Mouse (Mus musculus): ENCODE measurements around the gene Ankrd55. TPM values are rescaled to one million over a fixed set of nuclear protein-coding genes. Genes with fewer than 3 reads are reported as not detected.
"Not testable (repeated sequence)": the region's sequence is repeated elsewhere in the genome, so short reads cannot be mapped to it uniquely, and the experiment has no call there.

Ankrd55 gene
- polyA plus RNA-seq, 1 experiment from 2014 or later, result 0.34 TPM

DNA sequence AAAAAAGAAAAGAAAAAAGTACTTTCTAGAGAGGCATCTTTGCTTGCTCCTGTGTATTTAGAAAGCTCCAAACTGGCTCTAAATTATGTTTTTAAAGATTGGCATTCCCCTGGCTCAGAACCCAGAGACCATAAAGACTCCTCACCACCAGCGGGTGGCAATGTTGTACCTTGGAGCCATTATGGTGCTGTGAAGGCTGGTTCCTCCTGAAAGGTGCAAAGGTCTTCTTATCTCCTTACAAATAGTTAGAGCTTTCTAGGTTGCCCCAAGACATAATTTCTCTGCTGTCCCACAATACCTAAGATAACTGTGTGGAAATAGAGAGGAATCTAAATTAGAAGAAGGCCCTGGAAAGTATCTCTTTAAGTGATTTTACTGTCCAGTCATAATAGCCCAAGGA, 20.4 kb downstream of the Ankrd55 start:
- ATAC-seq (ENCODE audit: low FRiP score, low TSS enrichment), result no peak
- no peak overlapping the region for H3K27ac ChIP-seq (ENCODE audit: low read depth, low read length)
- no peaks in the 10 kb centered on the region for H3K4me1 ChIP-seq (ENCODE audit: control insufficient read depth, insufficient read depth, low read length)
- H3K36me3 ChIP-seq (ENCODE audit: control insufficient read depth, insufficient read depth, low read length), result no peaks in the 10 kb centered on the region
- H3K4me3 ChIP-seq (ENCODE audit: low read length), result no peak overlapping the region
- no peaks in the 10 kb centered on the region for H3K27me3 ChIP-seq (ENCODE audit: control insufficient read depth, insufficient read depth, low read length)
- no peaks in the 10 kb centered on the region for H3K9me3 ChIP-seq (ENCODE audit: control insufficient read depth, low read length)
- H3K4me2 ChIP-seq (replicated peaks; ENCODE audit: low read depth, low read length), result no peak overlapping the region
- no peak overlapping the region for H3K9ac ChIP-seq (ENCODE audit: low read depth, low read length)
- WGBS, result 29% methylated on average over 1 of the region's 1 CpGs

DNA sequence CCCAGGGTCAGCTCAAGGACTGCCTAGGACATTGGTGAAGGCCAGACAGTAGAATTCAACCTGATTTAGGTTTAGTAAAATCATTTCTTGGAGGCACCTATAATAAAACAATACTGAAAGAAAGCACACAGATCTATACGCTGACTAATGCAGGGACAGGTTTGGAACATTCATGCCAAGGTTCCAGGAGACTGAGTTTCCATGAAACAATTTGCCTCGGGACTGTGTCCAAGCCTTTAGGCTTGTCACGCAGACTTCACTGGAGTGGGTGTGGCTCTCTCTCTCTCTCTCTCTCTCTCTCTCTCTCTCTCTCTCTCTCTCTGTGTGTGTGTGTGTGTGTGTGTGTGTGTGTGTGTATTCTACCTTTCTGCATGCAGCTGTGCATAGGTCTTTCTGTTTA, 23.4 kb downstream of the Ankrd55 start:
- ATAC-seq (ENCODE audit: low FRiP score, low TSS enrichment); H3K9me3 ChIP-seq (ENCODE audit: control insufficient read depth, low read length); H3K4me1 ChIP-seq (ENCODE audit: control insufficient read depth, insufficient read depth, low read length); H3K4me2 ChIP-seq (replicated peaks; ENCODE audit: low read depth, low read length); H3K27me3 ChIP-seq (ENCODE audit: control insufficient read depth, insufficient read depth, low read length); H3K9ac ChIP-seq (ENCODE audit: low read depth, low read length); H3K4me3 ChIP-seq (ENCODE audit: low read length); H3K36me3 ChIP-seq (ENCODE audit: control insufficient read depth, insufficient read depth, low read length); H3K27ac ChIP-seq (ENCODE audit: low read depth, low read length): not testable (repeated sequence)
- WGBS, result 76% methylated on average over 3 of the region's 3 CpGs

DNA sequence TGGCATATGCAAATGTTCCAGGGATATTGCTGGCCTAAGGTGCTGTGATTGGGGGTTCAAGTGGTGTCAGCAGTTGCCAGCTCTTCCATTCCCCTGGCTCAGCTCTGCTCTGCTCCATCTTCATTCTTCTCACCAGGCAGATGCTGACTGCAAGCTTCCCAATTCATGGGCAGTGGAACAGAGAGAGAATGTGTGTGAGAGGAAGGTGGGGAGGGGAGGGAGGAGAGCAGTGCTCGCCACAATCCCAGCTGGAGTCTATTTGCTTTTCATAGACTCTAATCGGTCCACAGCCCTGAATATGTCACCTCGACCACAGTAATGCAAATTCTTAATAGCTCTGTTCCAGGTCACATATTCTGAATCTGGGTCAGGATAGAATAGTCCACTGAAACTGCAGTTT, 27.2 kb downstream of the Ankrd55 start:
- Histone ChIP-seq H3K36me3 (ENCODE audit: control insufficient read depth, insufficient read depth, low read length) (no peaks in the 10 kb centered on the region), H3K4me3 (ENCODE audit: low read length) (no peak overlapping the region), H3K4me1 (ENCODE audit: control insufficient read depth, insufficient read depth, low read length) (no peaks in the 10 kb centered on the region), H3K9me3 (ENCODE audit: control insufficient read depth, low read length) (no peaks in the 10 kb centered on the region), H3K27ac (ENCODE audit: low read depth, low read length) (no peak overlapping the region), H3K27me3 (ENCODE audit: control insufficient read depth, insufficient read depth, low read length) (no peaks in the 10 kb centered on the region), H3K4me2 (replicated peaks; ENCODE audit: low read depth, low read length) (no peak overlapping the region), H3K9ac (ENCODE audit: low read depth, low read length) (no peak overlapping the region)
- no peak for ATAC-seq (ENCODE audit: low FRiP score, low TSS enrichment)
- WGBS, result 47% methylated on average over 3 of the region's 3 CpGs

GRCm38 (mm10) chr13:112316622-112317482, 28.6 kb downstream of the Ankrd55 start:
- Histone ChIP-seq H3K27me3 (ENCODE audit: control insufficient read depth, insufficient read depth, low read length) (no peaks in the 10 kb centered on the region), H3K4me2 (replicated peaks; ENCODE audit: low read depth, low read length) (no peak overlapping the region), H3K36me3 (ENCODE audit: control insufficient read depth, insufficient read depth, low read length) (no peaks in the 10 kb centered on the region), H3K9me3 (ENCODE audit: control insufficient read depth, low read length) (no peaks in the 10 kb centered on the region), H3K4me3 (ENCODE audit: low read length) (no peak overlapping the region), H3K9ac (ENCODE audit: low read depth, low read length) (no peak overlapping the region), H3K4me1 (ENCODE audit: control insufficient read depth, insufficient read depth, low read length) (no peaks in the 10 kb centered on the region), H3K27ac (ENCODE audit: low read depth, low read length) (no peak overlapping the region)
- WGBS, result 74% methylated on average over 11 of the region's 11 CpGs
- ATAC-seq (ENCODE audit: low FRiP score, low TSS enrichment), result no peak

DNA sequence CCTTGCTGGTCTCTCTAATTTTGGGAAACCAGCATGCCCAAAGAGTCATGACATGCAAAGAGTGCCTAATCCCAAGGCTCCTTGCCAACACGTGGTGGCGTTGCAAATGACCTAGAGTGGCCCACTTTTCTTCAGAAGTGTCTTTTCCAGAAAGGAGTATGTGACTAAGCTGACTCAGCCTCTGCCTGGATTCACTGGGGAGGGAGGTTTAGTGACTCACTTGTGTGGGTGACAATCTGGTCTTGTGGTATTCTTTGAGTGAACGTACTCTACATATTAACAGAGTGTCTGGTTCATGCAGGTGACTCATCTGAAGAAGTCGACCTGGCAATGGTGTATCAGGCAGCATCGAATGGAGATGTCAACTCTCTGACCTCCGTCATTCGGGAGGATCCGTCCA, 29.9 kb downstream of the Ankrd55 start:
- Histone ChIP-seq H3K4me3 (ENCODE audit: low read length) (no peak overlapping the region), H3K9me3 (ENCODE audit: control insufficient read depth, low read length) (no peaks in the 10 kb centered on the region), H3K27ac (ENCODE audit: low read depth, low read length) (no peak overlapping the region), H3K4me1 (ENCODE audit: control insufficient read depth, insufficient read depth, low read length) (no peaks in the 10 kb centered on the region), H3K27me3 (ENCODE audit: control insufficient read depth, insufficient read depth, low read length) (no peaks in the 10 kb centered on the region), H3K36me3 (ENCODE audit: control insufficient read depth, insufficient read depth, low read length) (no peaks in the 10 kb centered on the region), H3K9ac (ENCODE audit: low read depth, low read length) (no peak overlapping the region), H3K4me2 (replicated peaks; ENCODE audit: low read depth, low read length) (no peak overlapping the region)
- no peak for ATAC-seq (ENCODE audit: low FRiP score, low TSS enrichment)
- WGBS, result 88% methylated on average over 8 of the region's 8 CpGs

DNA sequence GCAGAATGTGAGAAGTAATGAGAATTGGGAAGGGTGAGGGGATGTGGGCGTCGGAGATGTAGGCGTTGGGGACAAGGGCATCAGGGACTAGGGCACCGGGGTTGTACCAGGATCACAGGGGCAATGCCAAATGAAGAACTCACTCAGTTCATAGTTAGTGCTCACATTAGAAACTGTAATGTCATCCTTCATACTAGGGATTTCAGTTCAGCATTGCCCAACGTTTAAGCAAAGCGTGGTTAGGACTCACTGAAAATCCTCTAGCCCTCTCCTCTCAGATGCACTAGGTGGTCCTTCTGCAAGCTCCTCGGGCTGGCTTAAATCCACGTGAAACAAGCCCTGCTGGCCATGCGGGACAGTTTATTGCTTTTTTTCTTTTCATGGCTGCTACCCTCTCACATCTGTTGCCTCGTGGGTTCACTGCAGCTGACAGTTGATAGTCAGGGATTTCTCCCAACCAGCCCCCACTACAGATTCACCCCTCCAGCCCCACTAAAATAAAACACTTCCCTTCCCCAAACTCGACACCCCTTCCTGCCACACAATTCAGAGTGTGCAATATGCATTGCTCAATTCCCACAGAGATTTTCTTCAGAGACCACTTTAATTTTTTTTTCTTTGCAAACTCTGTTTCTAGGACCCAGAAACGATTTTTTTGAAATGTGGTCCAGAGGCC, 35.5 kb downstream of the Ankrd55 start:
- no peak overlapping the region for H3K4me2 ChIP-seq (replicated peaks; ENCODE audit: low read depth, low read length)
- no peak for ATAC-seq (ENCODE audit: low FRiP score, low TSS enrichment)
- WGBS, result 58% methylated on average over 12 of the region's 12 CpGs
- H3K9me3 ChIP-seq (ENCODE audit: control insufficient read depth, low read length), result no peaks in the 10 kb centered on the region
- H3K27ac ChIP-seq (ENCODE audit: low read depth, low read length), result no peak overlapping the region
- no peak overlapping the region for H3K9ac ChIP-seq (ENCODE audit: low read depth, low read length)
- H3K4me3 ChIP-seq (ENCODE audit: low read length), result no peak overlapping the region
- H3K4me1 ChIP-seq (ENCODE audit: control insufficient read depth, insufficient read depth, low read length), result 0 out of 2 replicates have a peak, but pooled peaks cover 5% of the 10 kb centered on the region
- no peaks in the 10 kb centered on the region for H3K36me3 ChIP-seq (ENCODE audit: control insufficient read depth, insufficient read depth, low read length)
- H3K27me3 ChIP-seq (ENCODE audit: control insufficient read depth, insufficient read depth, low read length), result no peaks in the 10 kb centered on the region

DNA sequence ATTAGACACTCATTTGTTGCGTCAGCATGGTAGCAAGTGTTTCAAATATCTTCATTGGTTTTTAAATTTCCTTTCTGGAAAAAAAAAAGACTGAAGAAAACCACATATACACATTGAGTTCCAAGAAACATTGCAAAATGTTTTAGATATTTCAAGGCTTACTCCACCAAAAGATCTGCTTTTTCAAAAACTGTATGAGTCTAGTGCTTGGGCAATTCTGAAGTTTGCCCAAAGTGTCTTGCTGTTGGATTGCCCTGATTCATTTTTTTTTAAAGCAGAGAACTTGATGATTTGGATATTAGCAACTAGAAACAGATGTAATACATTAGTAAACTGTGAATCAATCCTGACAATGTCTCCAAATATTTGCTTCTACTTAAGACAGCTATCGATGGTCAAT, 36.9 kb downstream of the Ankrd55 start:
- H3K4me3 ChIP-seq (ENCODE audit: low read length), result no peak overlapping the region
- no peaks in the 10 kb centered on the region for H3K9me3 ChIP-seq (ENCODE audit: control insufficient read depth, low read length)
- no peak overlapping the region for H3K9ac ChIP-seq (ENCODE audit: low read depth, low read length)
- no peaks in the 10 kb centered on the region for H3K27me3 ChIP-seq (ENCODE audit: control insufficient read depth, insufficient read depth, low read length)
- no peak overlapping the region for H3K4me2 ChIP-seq (replicated peaks; ENCODE audit: low read depth, low read length)
- 0 out of 2 replicates have a peak, but pooled peaks cover 5% of the 10 kb centered on the region for H3K4me1 ChIP-seq (ENCODE audit: control insufficient read depth, insufficient read depth, low read length)
- WGBS, result 96% methylated on average over 2 of the region's 2 CpGs
- H3K27ac ChIP-seq (ENCODE audit: low read depth, low read length), result no peak overlapping the region
- no peaks in the 10 kb centered on the region for H3K36me3 ChIP-seq (ENCODE audit: control insufficient read depth, insufficient read depth, low read length)
- no peak for ATAC-seq (ENCODE audit: low FRiP score, low TSS enrichment)

GRCm38 (mm10) chr13:112326403-112326802, 38.2 kb downstream of the Ankrd55 start:
- Histone ChIP-seq H3K9me3 (ENCODE audit: control insufficient read depth, low read length) (no peaks in the 10 kb centered on the region), H3K27ac (ENCODE audit: low read depth, low read length) (no peak overlapping the region), H3K27me3 (ENCODE audit: control insufficient read depth, insufficient read depth, low read length) (no peaks in the 10 kb centered on the region), H3K36me3 (ENCODE audit: control insufficient read depth, insufficient read depth, low read length) (no peaks in the 10 kb centered on the region), H3K4me2 (replicated peaks; ENCODE audit: low read depth, low read length) (no peak overlapping the region), H3K9ac (ENCODE audit: low read depth, low read length) (no peak overlapping the region), H3K4me1 (ENCODE audit: control insufficient read depth, insufficient read depth, low read length) (peaks cover 15% of the 10 kb centered on the region), H3K4me3 (ENCODE audit: low read length) (no peak overlapping the region)
- 78% methylated on average over 7 of the region's 7 CpGs for WGBS
- ATAC-seq (ENCODE audit: low FRiP score, low TSS enrichment), result no peak

GRCm38 (mm10) chr13:112326977-112327376, 38.7 kb downstream of the Ankrd55 start:
- no peak for ATAC-seq (ENCODE audit: low FRiP score, low TSS enrichment)
- H3K4me2 ChIP-seq (replicated peaks; ENCODE audit: low read depth, low read length), result no peak overlapping the region
- no peak overlapping the region for H3K4me3 ChIP-seq (ENCODE audit: low read length)
- peaks cover 17% of the 10 kb centered on the region for H3K4me1 ChIP-seq (ENCODE audit: control insufficient read depth, insufficient read depth, low read length)
- no peaks in the 10 kb centered on the region for H3K36me3 ChIP-seq (ENCODE audit: control insufficient read depth, insufficient read depth, low read length)
- H3K9me3 ChIP-seq (ENCODE audit: control insufficient read depth, low read length), result no peaks in the 10 kb centered on the region
- 68% methylated on average over 5 of the region's 5 CpGs for WGBS
- H3K27ac ChIP-seq (ENCODE audit: low read depth, low read length), result no peak overlapping the region
- H3K9ac ChIP-seq (ENCODE audit: low read depth, low read length), result no peak overlapping the region
- no peaks in the 10 kb centered on the region for H3K27me3 ChIP-seq (ENCODE audit: control insufficient read depth, insufficient read depth, low read length)
